Mouse (Mus musculus): ENCODE measurements around the gene Scn11a. TPM values are rescaled to one million over a fixed set of nuclear protein-coding genes. Genes with fewer than 3 reads are reported as not detected.

Scn11a gene
- total and polyA plus RNA-seq, 3 experiments, result under 0.01 TPM; not detected in 2

- H3K4me1 ChIP-seq (ENCODE audit: insufficient read depth, low read depth, low read length), result no peaks in the 10 kb centered on the region
- ATAC-seq (ENCODE audit: extremely low read depth, insufficient number of reproducible peaks, low FRiP score, poor library complexity, severe bottlenecking), result no peak
- no peak overlapping the region for H3K4me3 ChIP-seq (ENCODE audit: low read depth, low read length)
- no peaks in the 10 kb centered on the region for H3K27me3 ChIP-seq (ENCODE audit: insufficient read depth, low read length)
- H3K9me3 ChIP-seq (replicated peaks), result peaks cover 64% of the 10 kb centered on the region
- H3K36me3 ChIP-seq (replicated peaks), result no peaks in the 10 kb centered on the region
- TF ChIP-seq GATA1 (IDR thresholded peaks at IDR 0.05; ENCODE audit: borderline replicate concordance, low read length) (no peak), TAL1 (conservative IDR thresholded peaks at IDR 0.05; ENCODE audit: low read depth, low read length) (no peak), CTCF (IDR thresholded peaks at IDR 0.05; ENCODE audit: low read depth, low read length) (no peak), GATA2 (IDR thresholded peaks at IDR 0.05; ENCODE audit: borderline replicate concordance, low read depth, low read length) (no peak), POLR2AphosphoS5 (IDR thresholded peaks at IDR 0.05; ENCODE audit: insufficient replicate concordance, low read depth, low read length) (no peak)
- no peak for DNase-seq (ENCODE audit: low spot score)
Measured at GRCm38 (mm10) chr9:119803169-119803827, 22.0 kb downstream of the Scn11a start.

GRCm38 (mm10) chr9:119801460-119801859 lies 23.8 kb downstream of the Scn11a start:
- H3K4me3 ChIP-seq (ENCODE audit: low read depth, low read length), result no peak overlapping the region
- DNase-seq (ENCODE audit: low spot score) (no peak), ATAC-seq (ENCODE audit: extremely low read depth, insufficient number of reproducible peaks, low FRiP score, poor library complexity, severe bottlenecking) (no peak)
- peaks cover 64% of the 10 kb centered on the region for H3K9me3 ChIP-seq (replicated peaks)
- H3K4me1 ChIP-seq (ENCODE audit: insufficient read depth, low read depth, low read length), result no peaks in the 10 kb centered on the region
- TF ChIP-seq CTCF (IDR thresholded peaks at IDR 0.05; ENCODE audit: low read depth, low read length), result no peak
- H3K36me3 ChIP-seq (replicated peaks), result no peaks in the 10 kb centered on the region
- H3K27me3 ChIP-seq (ENCODE audit: insufficient read depth, low read length), result no peaks in the 10 kb centered on the region

GRCm38 (mm10) chr9:119796791-119797190 lies 28.5 kb downstream of the Scn11a start:
- H3K4me3 ChIP-seq (ENCODE audit: low read depth, low read length), result no peak overlapping the region
- no peak for ATAC-seq (ENCODE audit: extremely low read depth, insufficient number of reproducible peaks, low FRiP score, poor library complexity, severe bottlenecking)
- TF ChIP-seq CTCF (IDR thresholded peaks at IDR 0.05; ENCODE audit: low read depth, low read length), result no peak
- TF ChIP-seq GATA2 (IDR thresholded peaks at IDR 0.05; ENCODE audit: borderline replicate concordance, low read depth, low read length), result no peak
- TF ChIP-seq GATA1 (IDR thresholded peaks at IDR 0.05; ENCODE audit: borderline replicate concordance, low read length), result no peak
- no peak for TF ChIP-seq TAL1 (conservative IDR thresholded peaks at IDR 0.05; ENCODE audit: low read depth, low read length)
- TF ChIP-seq POLR2AphosphoS5 (IDR thresholded peaks at IDR 0.05; ENCODE audit: insufficient replicate concordance, low read depth, low read length), result no peak
- H3K4me1 ChIP-seq (ENCODE audit: insufficient read depth, low read depth, low read length), result no peaks in the 10 kb centered on the region
- no peak for DNase-seq (ENCODE audit: low spot score)
- peaks cover 72% of the 10 kb centered on the region for H3K9me3 ChIP-seq (replicated peaks)
- no peaks in the 10 kb centered on the region for H3K36me3 ChIP-seq (replicated peaks)
- H3K27me3 ChIP-seq (ENCODE audit: insufficient read depth, low read length), result no peaks in the 10 kb centered on the region

- Histone ChIP-seq H3K36me3 (replicated peaks) (no peaks in the 10 kb centered on the region), H3K4me3 (ENCODE audit: low read depth, low read length) (no peak overlapping the region), H3K9me3 (replicated peaks) (peaks cover 76% of the 10 kb centered on the region), H3K27me3 (ENCODE audit: insufficient read depth, low read length) (no peaks in the 10 kb centered on the region), H3K4me1 (ENCODE audit: insufficient read depth, low read depth, low read length) (no peaks in the 10 kb centered on the region)
- DNase-seq (ENCODE audit: low spot score) (no peak), ATAC-seq (ENCODE audit: extremely low read depth, insufficient number of reproducible peaks, low FRiP score, poor library complexity, severe bottlenecking) (no peak)
- TF ChIP-seq GATA1 (IDR thresholded peaks at IDR 0.05; ENCODE audit: borderline replicate concordance, low read length) (no peak), CTCF (IDR thresholded peaks at IDR 0.05; ENCODE audit: low read depth, low read length) (no peak), TAL1 (conservative IDR thresholded peaks at IDR 0.05; ENCODE audit: low read depth, low read length) (no peak), GATA2 (IDR thresholded peaks at IDR 0.05; ENCODE audit: borderline replicate concordance, low read depth, low read length) (no peak), POLR2AphosphoS5 (IDR thresholded peaks at IDR 0.05; ENCODE audit: insufficient replicate concordance, low read depth, low read length) (no peak)
Measured at GRCm38 (mm10) chr9:119795254-119795912, 29.9 kb downstream of the Scn11a start.

- H3K9me3 ChIP-seq (replicated peaks), result peaks cover 80% of the 10 kb centered on the region
- no peaks in the 10 kb centered on the region for H3K4me1 ChIP-seq (ENCODE audit: insufficient read depth, low read depth, low read length)
- no peaks in the 10 kb centered on the region for H3K27me3 ChIP-seq (ENCODE audit: insufficient read depth, low read length)
- DNase-seq (ENCODE audit: low spot score) (no peak), ATAC-seq (ENCODE audit: extremely low read depth, insufficient number of reproducible peaks, low FRiP score, poor library complexity, severe bottlenecking) (no peak)
- TF ChIP-seq CTCF (IDR thresholded peaks at IDR 0.05; ENCODE audit: low read depth, low read length) (no peak), GATA2 (IDR thresholded peaks at IDR 0.05; ENCODE audit: borderline replicate concordance, low read depth, low read length) (no peak), TAL1 (conservative IDR thresholded peaks at IDR 0.05; ENCODE audit: low read depth, low read length) (no peak)
- no peak overlapping the region for H3K4me3 ChIP-seq (ENCODE audit: low read depth, low read length)
- no peaks in the 10 kb centered on the region for H3K36me3 ChIP-seq (replicated peaks)
Measured at GRCm38 (mm10) chr9:119794470-119794869, 30.8 kb downstream of the Scn11a start.

GRCm38 (mm10) chr9:119792505-119792904 lies 32.8 kb downstream of the Scn11a start:
- no peaks in the 10 kb centered on the region for H3K4me1 ChIP-seq (ENCODE audit: insufficient read depth, low read depth, low read length)
- TF ChIP-seq POLR2AphosphoS5 (IDR thresholded peaks at IDR 0.05; ENCODE audit: insufficient replicate concordance, low read depth, low read length), result no peak
- H3K4me3 ChIP-seq (ENCODE audit: low read depth, low read length), result no peak overlapping the region
- H3K27me3 ChIP-seq (ENCODE audit: insufficient read depth, low read length), result no peaks in the 10 kb centered on the region
- peaks cover 73% of the 10 kb centered on the region for H3K9me3 ChIP-seq (replicated peaks)
- DNase-seq (ENCODE audit: low spot score), result no peak
- no peak for ATAC-seq (ENCODE audit: extremely low read depth, insufficient number of reproducible peaks, low FRiP score, poor library complexity, severe bottlenecking)
- H3K36me3 ChIP-seq (replicated peaks), result no peaks in the 10 kb centered on the region
